Mouse (Mus musculus): ENCODE data around the gene Izumo4. TPM values are rescaled to one million over a fixed set of nuclear protein-coding genes. Genes with fewer than 3 reads are reported as not detected.
A peak's percentile ranks its signal among the peaks of the same experiment; 100 is the strongest.

Izumo4 gene
- total and polyA plus RNA-seq, 3 experiments = 2.7 to 9.6 (median 5.9) TPM

DNA sequence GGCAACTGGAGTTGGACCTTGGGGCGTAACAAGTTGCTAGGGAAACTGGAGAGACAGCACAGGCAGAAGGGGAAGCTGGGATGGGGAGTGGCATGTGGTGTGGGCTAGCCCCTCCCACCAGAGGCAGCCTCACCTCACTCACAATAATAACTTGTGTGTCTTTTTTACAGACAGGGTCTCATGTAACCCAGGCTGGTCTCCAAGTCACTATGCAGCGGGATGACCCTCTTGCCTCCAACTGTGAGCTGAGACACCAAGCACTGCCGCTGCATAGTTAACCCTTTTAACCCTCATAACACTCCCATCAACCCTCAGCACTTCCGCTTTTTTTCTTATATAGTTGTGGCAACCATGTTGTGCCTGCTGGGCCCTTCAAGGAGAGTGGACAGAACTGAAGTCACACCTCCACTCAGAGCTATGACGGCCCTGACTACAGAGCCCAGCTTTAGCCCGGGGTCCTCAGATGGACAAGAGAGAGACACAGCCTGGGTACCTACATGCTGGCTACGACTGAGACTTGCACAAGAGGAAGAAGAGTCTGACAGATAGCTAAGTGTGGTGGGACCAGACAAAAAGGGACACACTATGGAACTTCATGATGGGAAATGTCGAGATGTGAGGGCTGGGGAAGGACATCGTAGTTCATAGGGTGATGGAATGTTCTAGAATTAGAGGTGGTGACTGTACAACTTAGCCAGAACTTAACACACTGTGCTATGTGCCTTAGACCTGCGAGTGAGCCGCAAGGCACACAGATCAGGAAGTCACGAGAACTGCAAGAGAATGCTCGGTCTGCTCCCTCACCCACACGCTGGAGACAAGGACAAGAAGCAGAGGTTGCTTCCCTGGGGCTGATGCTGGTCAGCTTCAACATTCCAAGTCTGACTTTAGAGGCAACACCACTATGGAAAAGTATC, 9.5 kb upstream of the Izumo4 start (continued):
- TF ChIP-seq MYC (IDR thresholded peaks at IDR 0.05; ENCODE audit: low read depth, low read length) (peak; percentile 42), SIN3A (IDR thresholded peaks at IDR 0.05; ENCODE audit: low read length) (peak; percentile 66; the same call in 1 of the 2 replicates), TBP (conservative IDR thresholded peaks at IDR 0.05; ENCODE audit: low read depth, low read length) (peak; percentile 75), ZC3H11A (IDR thresholded peaks at IDR 0.05; ENCODE audit: low read depth, low read length) (no peak), USF2 (conservative IDR thresholded peaks at IDR 0.05; ENCODE audit: low read depth, low read length) (no peak), NRF1 (IDR thresholded peaks at IDR 0.05; ENCODE audit: low read depth, low read length) (no peak), SMC3 (IDR thresholded peaks at IDR 0.05; ENCODE audit: low read depth, low read length) (no peak), PAX5 (IDR thresholded peaks at IDR 0.05; ENCODE audit: low read length) (no peak), MAZ (IDR thresholded peaks at IDR 0.05; ENCODE audit: low read depth, low read length) (no peak), ZMIZ1 (IDR thresholded peaks at IDR 0.05; ENCODE audit: low read depth, low read length) (peak; percentile 87; the same call in 1 of the 2 replicates), POLR2A (IDR thresholded peaks at IDR 0.05; ENCODE audit: low read depth, low read length) (peak; percentile 45), MXI1 (IDR thresholded peaks at IDR 0.05; ENCODE audit: low read depth, low read length) (peak; percentile 47; the same call in 1 of the 2 replicates), KAT2A (IDR thresholded peaks at IDR 0.05; ENCODE audit: insufficient replicate concordance, low read length) (no peak), MAX (IDR thresholded peaks at IDR 0.05; ENCODE audit: low read length) (peak; percentile 11; the same call in 1 of the 2 replicates), EP300 (IDR thresholded peaks at IDR 0.05; ENCODE audit: low read length) (no peak), CTCF (conservative IDR thresholded peaks at IDR 0.05 in 1 of 2, IDR thresholded peaks at IDR 0.05 in 1 of 2; ENCODE audit: low read depth in 2 of 2, low read length in 2 of 2) (no peak), RAD21 (IDR thresholded peaks at IDR 0.05; ENCODE audit: low read depth, low read length) (no peak), ELF1 (IDR thresholded peaks at IDR 0.05; ENCODE audit: low read depth, low read length) (peak; percentile 72)

DNA sequence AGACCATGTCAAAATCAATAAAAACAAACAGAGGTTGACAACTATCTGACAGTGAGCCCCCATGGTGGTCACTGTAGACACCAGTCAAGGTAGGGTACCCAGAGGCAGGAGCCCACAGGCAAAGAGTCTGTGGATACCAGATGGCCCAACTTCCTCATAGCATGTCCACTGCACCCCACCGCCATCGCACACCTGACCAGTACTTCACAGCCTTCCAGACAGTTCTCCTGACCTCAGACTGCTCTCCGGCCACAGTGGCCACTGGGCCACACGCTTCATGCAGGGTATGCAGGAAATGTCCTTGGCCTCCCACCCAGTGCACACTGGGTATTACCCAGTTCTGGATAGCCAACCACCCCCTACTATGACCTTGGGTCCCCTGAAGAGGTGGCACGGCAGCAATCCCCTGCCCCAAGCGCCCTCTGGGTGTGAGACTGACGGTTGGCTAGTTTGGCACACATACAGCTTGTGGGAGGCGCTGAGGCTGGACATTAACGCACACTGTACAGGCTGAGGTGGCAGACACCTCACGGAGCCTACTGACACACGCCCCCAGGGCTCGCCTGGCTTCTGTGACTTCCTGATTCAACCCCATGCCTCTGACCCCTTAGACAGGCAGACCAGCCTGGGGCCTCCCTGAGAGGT, 8.5 kb upstream of the Izumo4 start:
- peaks cover 47 to 89% of the 10 kb centered on the region in 2 experiments for H3K4me1 ChIP-seq (ENCODE audit: control insufficient read depth in 1 of 2, insufficient read depth in 2 of 2)
- peaks cover 23 to 48% of the 10 kb centered on the region in 2 experiments for H3K36me3 ChIP-seq (replicated peaks in 1 of 2; ENCODE audit: control insufficient read depth in 1 of 2, insufficient read depth in 1 of 2, low read length in 1 of 2)
- TF ChIP-seq POLR2A (IDR thresholded peaks at IDR 0.05; ENCODE audit: low read depth, low read length) (no peak), TBP (conservative IDR thresholded peaks at IDR 0.05; ENCODE audit: low read depth, low read length) (0 out of 2 replicates have a peak, but pooled peaks have one; percentile 9), ELF1 (IDR thresholded peaks at IDR 0.05; ENCODE audit: low read depth, low read length) (peak; percentile 34; the same call in 1 of the 2 replicates), PAX5 (IDR thresholded peaks at IDR 0.05; ENCODE audit: low read length) (no peak), CTCF (conservative IDR thresholded peaks at IDR 0.05 in 1 of 2, IDR thresholded peaks at IDR 0.05 in 1 of 2; ENCODE audit: low read depth in 2 of 2, low read length in 2 of 2) (no peak)
- no peak for DNase-seq (ENCODE audit: extremely low read depth)
- H3K27me3 ChIP-seq (replicated peaks) = no peaks in the 10 kb centered on the region
- peak overlapping the region; percentile 61; the same call in 1 of the 2 replicates for H3K9ac ChIP-seq (ENCODE audit: insufficient read depth, low read depth)
- dilution Hi-C loops (cut with MboI; ENCODE audit: extremely low pct_ligation_motif_present, extremely low pct_unique_long_range_greater_than_20kb, low sequenced_read_pairs) (no loop called here), in situ Hi-C loops (cut with MboI; ENCODE audit: low pct_ligation_motif_present, low pct_unique_long_range_greater_than_20kb, low sequenced_read_pairs) (loop anchor here (25.0 kb wide), 1 partner anchor 256 kb away; the partner anchor contains the start of gene Tcf3)
- peak overlapping the region; percentile 19 to 56 (median 43) for H3K4me3 ChIP-seq (replicated peaks in 1 of 3; ENCODE audit: low read depth in 2 of 3, low read length in 2 of 3, poor library complexity in 1 of 3)
- H3K27ac ChIP-seq (ENCODE audit: insufficient read depth, low read depth) = peak overlapping the region; percentile 100
- H3K79me2 ChIP-seq (replicated peaks; ENCODE audit: control insufficient read depth, extremely low read depth, insufficient read depth, poor library complexity, severe bottlenecking) = peaks cover 15% of the 10 kb centered on the region
- no peaks in the 10 kb centered on the region for H3K9me3 ChIP-seq (replicated peaks; ENCODE audit: low read length)
- peak overlapping the region; percentile 91 for H3K4me2 ChIP-seq (ENCODE audit: insufficient read depth, low read depth, poor library complexity, severe bottlenecking)

Measured in CH12.LX (cell line).